Mouse (Mus musculus): Measurements from ENCODE around the gene Chst8. TPM values are rescaled to one million over a fixed set of nuclear protein-coding genes. Genes with fewer than 3 reads are reported as not detected.
A peak's percentile ranks its signal among the peaks of the same experiment; 100 is the strongest.

The Chst8 gene
- polyA plus RNA-seq, 1 experiment from 2014 or later = 9.2 TPM

GRCm38 (mm10) chr7:34694898-34695297, 117.6 kb downstream of the Chst8 start:
- H3K4me1 ChIP-seq (ENCODE audit: control insufficient read depth, insufficient read depth, low read depth, low read length) = peaks cover 8% of the 10 kb centered on the region
- H3K27ac ChIP-seq (ENCODE audit: low read depth, low read length) = no peak overlapping the region
- ATAC-seq = no peak
- 31% methylated on average over 9 of the region's 9 CpGs for WGBS
- H3K36me3 ChIP-seq (ENCODE audit: control insufficient read depth, insufficient read depth, low read length) = no peaks in the 10 kb centered on the region
- no peak overlapping the region for H3K4me3 ChIP-seq (ENCODE audit: low read length)
- H3K27me3 ChIP-seq (replicated peaks; ENCODE audit: control insufficient read depth, insufficient read depth, low read length) = no peaks in the 10 kb centered on the region
- H3K9ac ChIP-seq (ENCODE audit: low read depth, low read length) = no peak overlapping the region
- H3K4me2 ChIP-seq (ENCODE audit: low read length) = no peak overlapping the region
- H3K9me3 ChIP-seq (ENCODE audit: control insufficient read depth, low read length) = no peaks in the 10 kb centered on the region

DNA sequence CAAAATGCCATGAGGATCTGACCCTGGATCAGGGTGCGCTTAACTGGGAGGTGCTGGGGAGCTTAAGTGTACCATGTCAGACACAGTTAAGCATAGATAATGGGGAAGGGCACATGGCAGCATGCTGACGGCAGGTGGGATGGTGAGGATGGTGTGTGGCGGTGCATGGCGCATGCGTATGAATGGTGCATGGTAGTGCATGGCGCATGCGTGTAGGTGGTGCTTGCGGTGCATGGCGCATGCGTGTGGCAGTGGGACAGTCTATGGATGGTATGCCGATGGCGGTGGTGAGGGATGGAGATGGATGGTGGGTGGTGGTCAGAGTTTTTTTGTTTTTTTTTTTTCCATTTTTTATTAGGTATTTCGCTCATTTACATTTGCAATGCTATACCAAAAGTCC, 118.6 kb downstream of the Chst8 start:
- Histone ChIP-seq H3K36me3 (ENCODE audit: control insufficient read depth, insufficient read depth, low read length) (no peaks in the 10 kb centered on the region), H3K4me2 (ENCODE audit: low read length) (no peak overlapping the region), H3K27me3 (replicated peaks; ENCODE audit: control insufficient read depth, insufficient read depth, low read length) (no peaks in the 10 kb centered on the region), H3K27ac (ENCODE audit: low read depth, low read length) (no peak overlapping the region), H3K4me3 (ENCODE audit: low read length) (no peak overlapping the region), H3K9ac (ENCODE audit: low read depth, low read length) (no peak overlapping the region), H3K4me1 (ENCODE audit: control insufficient read depth, insufficient read depth, low read depth, low read length) (peaks cover 10% of the 10 kb centered on the region), H3K9me3 (ENCODE audit: control insufficient read depth, low read length) (no peaks in the 10 kb centered on the region)
- WGBS = 95% methylated on average over 13 of the region's 13 CpGs
- ATAC-seq = no peak

DNA sequence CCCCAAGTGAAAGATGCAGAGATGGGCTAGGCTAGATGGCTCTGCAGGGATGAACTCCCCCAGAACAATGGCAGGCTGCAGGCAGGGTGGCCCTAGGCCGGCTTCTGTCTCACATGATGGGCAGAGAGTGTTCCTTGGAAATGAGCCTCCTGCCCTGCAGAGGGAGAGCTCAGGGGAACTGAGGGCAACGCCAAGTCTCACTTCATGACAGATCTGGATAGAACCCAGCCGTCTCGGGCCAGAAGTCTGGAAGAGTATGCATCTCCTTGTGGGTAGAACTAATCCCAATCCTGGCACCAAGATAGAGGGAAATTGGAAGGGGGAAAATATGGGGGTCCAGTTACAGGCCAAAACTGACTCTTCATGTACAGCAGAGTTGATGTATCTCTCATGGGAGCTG, 119.4 kb downstream of the Chst8 start:
- H3K27me3 ChIP-seq (replicated peaks; ENCODE audit: control insufficient read depth, insufficient read depth, low read length) = no peaks in the 10 kb centered on the region
- H3K9me3 ChIP-seq (ENCODE audit: control insufficient read depth, low read length) = no peaks in the 10 kb centered on the region
- WGBS = 52% methylated on average over 4 of the region's 4 CpGs
- H3K4me2 ChIP-seq (ENCODE audit: low read length) = no peak overlapping the region
- no peak overlapping the region for H3K9ac ChIP-seq (ENCODE audit: low read depth, low read length)
- peaks cover 10% of the 10 kb centered on the region for H3K4me1 ChIP-seq (ENCODE audit: control insufficient read depth, insufficient read depth, low read depth, low read length)
- ATAC-seq = peak; percentile 26; the same call in 1 of the 2 replicates
- no peak overlapping the region for H3K4me3 ChIP-seq (ENCODE audit: low read length)
- no peaks in the 10 kb centered on the region for H3K36me3 ChIP-seq (ENCODE audit: control insufficient read depth, insufficient read depth, low read length)
- no peak overlapping the region for H3K27ac ChIP-seq (ENCODE audit: low read depth, low read length)

DNA sequence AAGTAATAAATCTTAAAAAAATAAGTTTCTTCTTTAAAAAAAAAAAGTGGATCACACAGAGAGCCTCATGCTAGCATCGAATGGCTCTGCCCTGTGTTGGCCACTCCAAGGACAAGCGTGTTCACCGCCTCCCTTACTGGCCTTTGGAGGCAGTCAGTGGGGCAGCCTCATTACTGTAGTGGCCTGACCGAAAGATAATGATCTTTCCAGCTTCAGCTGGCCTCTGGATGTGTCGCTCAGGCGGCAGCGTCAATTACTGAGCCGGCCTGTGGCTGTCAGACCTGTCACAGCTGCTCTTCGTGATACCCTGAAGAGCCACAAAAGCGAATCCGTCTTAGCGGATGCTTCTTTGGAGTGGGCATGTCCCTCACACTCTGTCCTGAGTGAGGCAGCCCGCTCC, 122.4 kb downstream of the Chst8 start:
- Histone ChIP-seq H3K36me3 (ENCODE audit: control insufficient read depth, insufficient read depth, low read length) (no peaks in the 10 kb centered on the region), H3K27me3 (replicated peaks; ENCODE audit: control insufficient read depth, insufficient read depth, low read length) (no peaks in the 10 kb centered on the region), H3K4me1 (ENCODE audit: control insufficient read depth, insufficient read depth, low read depth, low read length) (peaks cover 12% of the 10 kb centered on the region), H3K27ac (ENCODE audit: low read depth, low read length) (no peak overlapping the region), H3K9ac (ENCODE audit: low read depth, low read length) (no peak overlapping the region), H3K9me3 (ENCODE audit: control insufficient read depth, low read length) (no peaks in the 10 kb centered on the region), H3K4me2 (ENCODE audit: low read length) (no peak overlapping the region), H3K4me3 (ENCODE audit: low read length) (no peak overlapping the region)
- peak; percentile 9; the same call in 1 of the 2 replicates for ATAC-seq
- 36% methylated on average over 13 of the region's 13 CpGs for WGBS

DNA sequence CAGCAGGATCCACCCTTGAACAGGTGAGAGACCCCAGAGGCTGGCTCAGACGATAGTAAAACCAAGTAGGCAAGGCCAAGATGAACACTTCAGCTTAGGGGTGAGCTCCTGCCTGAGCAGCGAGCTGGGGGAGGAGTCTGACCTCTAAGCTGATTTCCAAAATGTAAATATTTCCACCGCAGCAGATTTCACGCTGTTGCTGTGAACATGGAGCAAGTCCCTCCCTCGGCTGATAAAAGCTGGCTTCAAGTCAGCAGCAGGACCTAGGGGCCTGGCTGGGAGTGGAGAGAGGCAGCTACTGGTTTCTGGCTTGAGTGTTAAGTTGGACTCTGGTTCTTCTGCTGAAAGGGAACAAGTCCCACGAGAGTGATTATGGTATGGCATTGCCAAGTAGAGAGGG, 123.5 kb downstream of the Chst8 start:
- Histone ChIP-seq H3K9ac (ENCODE audit: low read depth, low read length) (no peak overlapping the region), H3K4me1 (ENCODE audit: control insufficient read depth, insufficient read depth, low read depth, low read length) (peaks cover 12% of the 10 kb centered on the region), H3K4me3 (ENCODE audit: low read length) (no peak overlapping the region), H3K27me3 (replicated peaks; ENCODE audit: control insufficient read depth, insufficient read depth, low read length) (no peaks in the 10 kb centered on the region), H3K36me3 (ENCODE audit: control insufficient read depth, insufficient read depth, low read length) (no peaks in the 10 kb centered on the region), H3K27ac (ENCODE audit: low read depth, low read length) (no peak overlapping the region), H3K9me3 (ENCODE audit: control insufficient read depth, low read length) (no peaks in the 10 kb centered on the region), H3K4me2 (ENCODE audit: low read length) (no peak overlapping the region)
- 21% methylated on average over 6 of the region's 6 CpGs for WGBS
- ATAC-seq = no peak

DNA sequence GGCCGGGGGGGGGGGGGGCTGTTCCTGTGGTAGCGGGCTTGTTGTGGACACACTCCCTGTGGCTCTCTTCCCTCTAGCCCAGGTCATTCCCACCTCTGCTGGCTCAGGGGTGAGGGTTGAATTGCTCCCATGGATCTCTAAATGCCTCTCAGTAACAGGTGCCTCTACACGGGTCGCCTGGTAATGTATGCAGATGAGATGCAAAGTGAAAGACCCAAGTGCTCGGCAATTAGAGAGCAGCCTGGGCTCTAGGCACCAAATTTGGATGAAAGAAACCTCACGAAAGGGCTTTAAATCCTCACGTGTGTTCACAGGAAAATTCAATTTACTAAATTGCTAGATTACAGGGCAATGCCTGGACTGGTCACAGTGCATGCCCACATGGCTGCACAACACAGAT, 126.7 kb downstream of the Chst8 start:
- no peaks in the 10 kb centered on the region for H3K9me3 ChIP-seq (ENCODE audit: control insufficient read depth, low read length)
- H3K36me3 ChIP-seq (ENCODE audit: control insufficient read depth, insufficient read depth, low read length) = no peaks in the 10 kb centered on the region
- H3K4me2 ChIP-seq (ENCODE audit: low read length) = no peak overlapping the region
- H3K27me3 ChIP-seq (replicated peaks; ENCODE audit: control insufficient read depth, insufficient read depth, low read length) = no peaks in the 10 kb centered on the region; the same call in 1 of the 2 replicates
- ATAC-seq = no peak
- no peak overlapping the region for H3K27ac ChIP-seq (ENCODE audit: low read depth, low read length)
- 31% methylated on average over 7 of the region's 7 CpGs for WGBS
- peaks cover 13% of the 10 kb centered on the region for H3K4me1 ChIP-seq (ENCODE audit: control insufficient read depth, insufficient read depth, low read depth, low read length)
- no peak overlapping the region for H3K9ac ChIP-seq (ENCODE audit: low read depth, low read length)
- no peak overlapping the region for H3K4me3 ChIP-seq (ENCODE audit: low read length)

DNA sequence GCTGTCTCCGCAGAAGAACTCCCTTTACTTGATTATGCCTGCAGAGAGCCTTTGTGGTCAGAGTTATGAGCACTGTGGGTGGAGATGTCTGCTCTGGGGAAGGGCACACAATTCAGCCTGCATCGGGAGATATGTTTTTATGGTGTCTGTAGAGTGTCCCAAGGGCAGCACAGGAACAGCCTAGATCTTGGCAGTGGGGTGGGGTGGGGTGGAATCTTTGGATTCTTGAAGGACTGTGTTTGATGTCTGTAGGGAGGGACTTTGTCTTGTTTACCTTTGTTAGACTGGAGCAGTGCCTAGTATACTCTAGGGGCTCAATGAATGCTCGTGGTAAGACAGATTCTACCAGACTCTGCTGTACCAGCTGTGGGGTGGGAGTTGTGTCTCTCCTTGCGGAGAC, 127.3 kb downstream of the Chst8 start:
- no peak overlapping the region for H3K27ac ChIP-seq (ENCODE audit: low read depth, low read length)
- 76% methylated on average over 4 of the region's 4 CpGs for WGBS

DNA sequence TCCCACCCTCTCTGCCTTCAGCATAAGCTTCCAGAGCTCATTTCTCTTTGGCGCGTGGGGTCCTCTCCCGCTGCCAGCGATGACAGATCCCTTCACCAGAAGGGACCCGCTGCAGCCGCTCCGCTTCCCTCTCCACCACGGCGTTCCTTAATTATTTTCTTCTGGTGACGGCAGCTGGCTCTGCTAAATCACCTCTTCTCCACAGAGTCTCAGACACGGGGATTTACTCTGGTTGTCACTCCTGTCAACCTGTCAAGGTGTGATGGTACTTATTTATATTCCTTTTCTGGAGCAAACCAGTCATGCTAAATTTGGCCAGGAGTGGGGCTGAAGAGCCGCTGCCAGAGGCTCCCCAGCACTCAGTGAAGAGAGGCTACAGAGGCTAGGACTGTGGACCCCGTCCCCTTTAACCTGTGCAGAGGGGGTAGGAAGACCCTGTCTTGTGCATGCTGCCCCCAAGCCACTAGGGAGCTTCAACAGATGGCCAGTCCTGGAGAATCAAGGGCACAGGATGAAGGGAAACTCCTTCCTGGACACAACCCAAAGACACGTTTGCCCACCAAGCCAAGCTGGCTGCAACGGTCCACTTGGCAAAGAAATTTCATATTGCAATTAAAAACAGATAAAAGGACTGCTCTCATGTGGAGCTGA, 131.6 kb downstream of the Chst8 start:
- ATAC-seq = peak; percentile 79
- H3K4me3 ChIP-seq (ENCODE audit: low read length) = no peak overlapping the region
- 35% methylated on average over 15 of the region's 15 CpGs for WGBS

More for the DNA sequence above, 127.3 kb downstream of the Chst8 start:
- Histone ChIP-seq H3K4me2 (ENCODE audit: low read length) (no peak overlapping the region), H3K36me3 (ENCODE audit: control insufficient read depth, insufficient read depth, low read length) (no peaks in the 10 kb centered on the region), H3K4me1 (ENCODE audit: control insufficient read depth, insufficient read depth, low read depth, low read length) (peaks cover 13% of the 10 kb centered on the region), H3K9ac (ENCODE audit: low read depth, low read length) (no peak overlapping the region), H3K4me3 (ENCODE audit: low read length) (no peak overlapping the region), H3K27me3 (replicated peaks; ENCODE audit: control insufficient read depth, insufficient read depth, low read length) (no peaks in the 10 kb centered on the region; the same call in 1 of the 2 replicates), H3K9me3 (ENCODE audit: control insufficient read depth, low read length) (no peaks in the 10 kb centered on the region)
- no peak for ATAC-seq

GRCm38 (mm10) chr7:34679886-34680285, 132.6 kb downstream of the Chst8 start:
- H3K36me3 ChIP-seq (ENCODE audit: control insufficient read depth, insufficient read depth, low read length) = no peaks in the 10 kb centered on the region
- H3K4me3 ChIP-seq (ENCODE audit: low read length) = no peak overlapping the region
- no peak for ATAC-seq
- H3K4me1 ChIP-seq (ENCODE audit: control insufficient read depth, insufficient read depth, low read depth, low read length) = peaks cover 14% of the 10 kb centered on the region
- no peak overlapping the region for H3K4me2 ChIP-seq (ENCODE audit: low read length)
- 75% methylated on average over 2 of the region's 2 CpGs for WGBS
- H3K9me3 ChIP-seq (ENCODE audit: control insufficient read depth, low read length) = no peaks in the 10 kb centered on the region
- peaks cover 9% of the 10 kb centered on the region for H3K27me3 ChIP-seq (replicated peaks; ENCODE audit: control insufficient read depth, insufficient read depth, low read length)
- no peak overlapping the region for H3K27ac ChIP-seq (ENCODE audit: low read depth, low read length)
- H3K9ac ChIP-seq (ENCODE audit: low read depth, low read length) = no peak overlapping the region

More for the DNA sequence above, 131.6 kb downstream of the Chst8 start:
- Histone ChIP-seq H3K4me2 (ENCODE audit: low read length) (peak overlapping the region; percentile 39), H3K27ac (ENCODE audit: low read depth, low read length) (peak overlapping the region; percentile 16; the same call in 1 of the 2 replicates), H3K36me3 (ENCODE audit: control insufficient read depth, insufficient read depth, low read length) (no peaks in the 10 kb centered on the region), H3K4me1 (ENCODE audit: control insufficient read depth, insufficient read depth, low read depth, low read length) (peaks cover 8% of the 10 kb centered on the region), H3K9ac (ENCODE audit: low read depth, low read length) (no peak overlapping the region), H3K9me3 (ENCODE audit: control insufficient read depth, low read length) (no peaks in the 10 kb centered on the region), H3K27me3 (replicated peaks; ENCODE audit: control insufficient read depth, insufficient read depth, low read length) (no peaks in the 10 kb centered on the region; the same call in 1 of the 2 replicates)

All from hindbrain, embryonic 16.5 days (tissue).